Mouse (Mus musculus): ENCODE measurements around the gene Myl6. TPM values are rescaled to one million over a fixed set of nuclear protein-coding genes. Genes with fewer than 3 reads are reported as not detected.
"Not testable (repeated sequence)": the region's sequence is repeated elsewhere in the genome, so short reads cannot be mapped to it uniquely, and the experiment has no call there.

The Myl6 gene
- polyA plus RNA-seq, 1 experiment, result 2,406 TPM

- H3K4me3 ChIP-seq (replicated peaks), result peak overlapping the region; percentile 94
- no peak for TF ChIP-seq GATA1 (IDR thresholded peaks at IDR 0.05; ENCODE audit: borderline replicate concordance, low read length)
- no peak for TF ChIP-seq FLI1 (IDR thresholded peaks at IDR 0.05; ENCODE audit: low read length)
- no peaks in the 10 kb centered on the region for H3K27me3 ChIP-seq (replicated peaks)
- H3K36me3 ChIP-seq (replicated peaks; ENCODE audit: low read length), result peaks cover 24% of the 10 kb centered on the region
- no peaks in the 10 kb centered on the region for H3K9me3 ChIP-seq
- H3K4me1 ChIP-seq, result peaks cover 84% of the 10 kb centered on the region
Observed at GRCm38 (mm10) chr10:128499116-128499671, 5.2 kb upstream of the Myl6 start.

GRCm38 (mm10) chr10:128498590-128498989 is 4.6 kb upstream of the Myl6 start, which contains the start of gene Myl6b:
Gene Myl6b, minus strand, starts transcription at chr10:128498685.
- Histone ChIP-seq H3K4me1 (peaks cover 78% of the 10 kb centered on the region), H3K27me3 (replicated peaks) (no peaks in the 10 kb centered on the region), H3K9me3 (no peaks in the 10 kb centered on the region), H3K4me3 (replicated peaks) (peak within 1 kb of the TSS; percentile 94), H3K36me3 (replicated peaks; ENCODE audit: low read length) (peaks cover 22% of the 10 kb centered on the region)
- TF ChIP-seq GATA1 (IDR thresholded peaks at IDR 0.05; ENCODE audit: borderline replicate concordance, low read length) (no peak), FLI1 (IDR thresholded peaks at IDR 0.05; ENCODE audit: low read length) (peak; percentile 20; the same call in 1 of the 2 replicates)

- TF ChIP-seq GATA1 (IDR thresholded peaks at IDR 0.05; ENCODE audit: borderline replicate concordance, low read length) (no peak), FLI1 (IDR thresholded peaks at IDR 0.05; ENCODE audit: low read length) (no peak)
- peak overlapping the region; percentile 64 for H3K4me3 ChIP-seq (replicated peaks)
- no peaks in the 10 kb centered on the region for H3K27me3 ChIP-seq (replicated peaks)
- peaks cover 70% of the 10 kb centered on the region for H3K4me1 ChIP-seq
- H3K36me3 ChIP-seq (replicated peaks; ENCODE audit: low read length), result peaks cover 16% of the 10 kb centered on the region
- no peaks in the 10 kb centered on the region for H3K9me3 ChIP-seq
Observed at GRCm38 (mm10) chr10:128497134-128497737, 3.3 kb upstream of the Myl6 start.

GRCm38 (mm10) chr10:128496509-128497077 is 2.6 kb upstream of the Myl6 start:
- Histone ChIP-seq H3K27me3 (replicated peaks) (no peaks in the 10 kb centered on the region), H3K4me3 (replicated peaks) (no peak overlapping the region), H3K4me1 (peaks cover 70% of the 10 kb centered on the region), H3K9me3 (no peaks in the 10 kb centered on the region), H3K36me3 (replicated peaks; ENCODE audit: low read length) (peaks cover 22% of the 10 kb centered on the region)
- TF ChIP-seq FLI1 (IDR thresholded peaks at IDR 0.05; ENCODE audit: low read length), result no peak

- TF ChIP-seq FLI1 (IDR thresholded peaks at IDR 0.05; ENCODE audit: low read length) (no peak), GATA1 (IDR thresholded peaks at IDR 0.05; ENCODE audit: borderline replicate concordance, low read length) (no peak)
Observed at GRCm38 (mm10) chr10:128495903-128496302, 2.0 kb upstream of the Myl6 start.

GRCm38 (mm10) chr10:128495270-128495669 is 1.3 kb upstream of the Myl6 start:
- Histone ChIP-seq H3K36me3 (replicated peaks; ENCODE audit: low read length) (peaks cover 34% of the 10 kb centered on the region), H3K9me3 (no peaks in the 10 kb centered on the region), H3K4me3 (replicated peaks) (peak overlapping the region; percentile 92), H3K4me1 (peaks cover 75% of the 10 kb centered on the region), H3K27me3 (replicated peaks) (no peaks in the 10 kb centered on the region)
- TF ChIP-seq GATA1 (IDR thresholded peaks at IDR 0.05; ENCODE audit: borderline replicate concordance, low read length) (no peak), FLI1 (IDR thresholded peaks at IDR 0.05; ENCODE audit: low read length) (no peak)

More at GRCm38 (mm10) chr10:128495903-128496302, 2.0 kb upstream of the Myl6 start:
- H3K4me1 ChIP-seq, result peaks cover 73% of the 10 kb centered on the region
- H3K9me3 ChIP-seq, result no peaks in the 10 kb centered on the region
- H3K27me3 ChIP-seq (replicated peaks), result no peaks in the 10 kb centered on the region
- H3K36me3 ChIP-seq (replicated peaks; ENCODE audit: low read length), result peaks cover 28% of the 10 kb centered on the region
- no peak overlapping the region for H3K4me3 ChIP-seq (replicated peaks)

- Histone ChIP-seq H3K4me1 (peaks cover 75% of the 10 kb centered on the region), H3K27me3 (replicated peaks) (no peaks in the 10 kb centered on the region), H3K4me3 (replicated peaks) (peak overlapping the region; percentile 92), H3K36me3 (replicated peaks; ENCODE audit: low read length) (peaks cover 39% of the 10 kb centered on the region), H3K9me3 (no peaks in the 10 kb centered on the region)
- TF ChIP-seq FLI1 (IDR thresholded peaks at IDR 0.05; ENCODE audit: low read length), result no peak
- no peak for TF ChIP-seq GATA1 (IDR thresholded peaks at IDR 0.05; ENCODE audit: borderline replicate concordance, low read length)
Observed at GRCm38 (mm10) chr10:128494667-128495245, 811 bp upstream of the Myl6 start.

- Histone ChIP-seq H3K27me3 (replicated peaks) (no peaks in the 10 kb centered on the region), H3K9me3 (no peaks in the 10 kb centered on the region), H3K4me3 (replicated peaks) (peak overlapping the region; percentile 92), H3K4me1 (peaks cover 81% of the 10 kb centered on the region), H3K36me3 (replicated peaks; ENCODE audit: low read length) (peaks cover 54% of the 10 kb centered on the region)
- TF ChIP-seq GATA1 (IDR thresholded peaks at IDR 0.05; ENCODE audit: borderline replicate concordance, low read length) (no peak), FLI1 (IDR thresholded peaks at IDR 0.05; ENCODE audit: low read length) (no peak)
Observed at GRCm38 (mm10) chr10:128493319-128493694, 638 bp downstream of the Myl6 start.

- Histone ChIP-seq H3K27me3 (replicated peaks) (no peaks in the 10 kb centered on the region), H3K9me3 (no peaks in the 10 kb centered on the region), H3K36me3 (replicated peaks; ENCODE audit: low read length) (peaks cover 59% of the 10 kb centered on the region), H3K4me1 (peaks cover 79% of the 10 kb centered on the region), H3K4me3 (replicated peaks) (peak overlapping the region; percentile 92)
- TF ChIP-seq GATA1 (IDR thresholded peaks at IDR 0.05; ENCODE audit: borderline replicate concordance, low read length) (no peak), FLI1 (IDR thresholded peaks at IDR 0.05; ENCODE audit: low read length) (no peak)
Observed at GRCm38 (mm10) chr10:128492633-128493311, 1.2 kb downstream of the Myl6 start.

- H3K9me3 ChIP-seq; H3K27me3 ChIP-seq (replicated peaks): not testable (repeated sequence)
- Histone ChIP-seq H3K36me3 (replicated peaks; ENCODE audit: low read length) (peaks cover 64% of the 10 kb centered on the region), H3K4me3 (replicated peaks) (peak overlapping the region; percentile 92), H3K4me1 (peaks cover 72% of the 10 kb centered on the region)
Observed at GRCm38 (mm10) chr10:128492051-128492450, 1.9 kb downstream of the Myl6 start.
